Mouse (Mus musculus) E14TG2a.4 (cell line): ENCODE results near the gene Zfp64.

Experiments used
- CTCF ChIP-seq: conservative IDR thresholded peaks from 2 replicates; pipeline ENCODE4 v1.5.1; 2014; ENCODE audit warnings: low read length
- POU5F1 ChIP-seq: IDR thresholded peaks from 2 replicates; pipeline ENCODE4 v1.6.1; 2014; ENCODE audit warnings: low read length, borderline replicate concordance

GRCm38 (mm10) chr2:168864905-168865304 lies 90.5 kb downstream of the Zfp64 start:
- no peak for TF ChIP-seq CTCF
- TF ChIP-seq POU5F1 = no peak
